Mouse (Mus musculus) MEL (cell line): Measurements from ENCODE around the gene Gm9837. TPM values are rescaled to one million over a fixed set of nuclear protein-coding genes. Genes with fewer than 3 reads are reported as not detected.

Experiments
- DNase-seq: peaks from one replicate; pipeline ENCODE4 v3.0.0; 2011; ENCODE audit warnings: low read depth, low spot score
- H3K27ac ChIP-seq: 2 replicates; pipeline ENCODE4 v1.5.1; 2012; ENCODE audit warnings: low read depth, mild to moderate bottlenecking, control low read depth, low read length, moderate library complexity; ENCODE audit not compliant: control insufficient read depth
- H3K27me3 ChIP-seq, 2 experiments: fragments of 150-350 bp in 1 of 2; sonication (generic) in 1 of 2; 2 replicates each; pipeline ENCODE4 v1.6.1; 2012; ENCODE audit warnings: low read length in 2 of 2, mild to moderate bottlenecking in 2 of 2, improper control_type of control experiment in 1 of 2, moderate library complexity in 1 of 2; ENCODE audit not compliant: insufficient read depth in 2 of 2, control insufficient read depth in 1 of 2
- H3K36me3 ChIP-seq, 2 experiments: 2 replicates each; pipeline ENCODE4 v1.6.1; 2012 to 2014; ENCODE audit warnings: low read length in 2 of 2, improper control_type of control experiment in 1 of 2, inconsistent platforms in 1 of 2, mild to moderate bottlenecking in 1 of 2; ENCODE audit not compliant: insufficient read depth in 2 of 2, control insufficient read depth in 1 of 2
- H3K4me1 ChIP-seq, 2 experiments: fragments of 150-350 bp in 1 of 2; sonication (generic) in 1 of 2; 2 replicates each; pipeline ENCODE4 v1.6.1; 2012; ENCODE audit warnings: low read length in 2 of 2, improper control_type of control experiment in 1 of 2, mild to moderate bottlenecking in 1 of 2; ENCODE audit not compliant: insufficient read depth in 2 of 2, control insufficient read depth in 1 of 2
- H3K4me3 ChIP-seq, 2 experiments: fragments of 150-350 bp in 1 of 2; sonication (generic) in 1 of 2; 2 replicates each; pipeline ENCODE4 v1.5.1; 2012; ENCODE audit warnings: low read depth in 2 of 2, low read length in 2 of 2, mild to moderate bottlenecking in 2 of 2, moderate library complexity in 2 of 2, control low read depth in 1 of 2, improper control_type of control experiment in 1 of 2; ENCODE audit not compliant: control insufficient read depth in 1 of 2, insufficient read depth in 1 of 2
- H3K79me2 ChIP-seq: 2 replicates; pipeline ENCODE4 v1.6.1; 2012; ENCODE audit warnings: mild to moderate bottlenecking, low read length, moderate library complexity; ENCODE audit not compliant: control insufficient read depth, poor library complexity, insufficient read depth
- H3K9ac ChIP-seq: 2 replicates; pipeline ENCODE4 v1.6.1; 2012; ENCODE audit warnings: low read depth, mild to moderate bottlenecking, control low read depth, low read length, moderate library complexity; ENCODE audit not compliant: control insufficient read depth, poor library complexity, severe bottlenecking
- H3K9me3 ChIP-seq: fragments of 150-350 bp; sonication (generic); replicated peaks from 2 replicates; pipeline ENCODE4 v1.6.1; 2012; ENCODE audit warnings: mild to moderate bottlenecking, low read length, improper control_type of control experiment, moderate library complexity; ENCODE audit not compliant: insufficient read depth
- BHLHE40 ChIP-seq: IDR thresholded peaks from 2 replicates; pipeline ENCODE4 v1.6.1; 2012; ENCODE audit warnings: low read depth, mild to moderate bottlenecking, inconsistent platforms, low read length, improper control_type of control experiment, borderline replicate concordance
- CTCF ChIP-seq, 3 experiments: IDR thresholded peaks in 2 of 3; conservative IDR thresholded peaks in 1 of 3; 2 replicates each; pipeline ENCODE4 v1.5.1; 2011 to 2012; ENCODE audit warnings: low read length in 3 of 3, low read depth in 2 of 3, mild to moderate bottlenecking in 2 of 3, improper control_type of control experiment in 1 of 3, inconsistent platforms in 1 of 3, mixed read lengths in 1 of 3, moderate library complexity in 1 of 3; ENCODE audit not compliant: control insufficient read depth in 1 of 3, insufficient read depth in 1 of 3, poor library complexity in 1 of 3, severe bottlenecking in 1 of 3
- E2F4 ChIP-seq: IDR thresholded peaks from 2 replicates; pipeline ENCODE4 v1.6.1; 2011; ENCODE audit warnings: low read depth, low read length, improper control_type of control experiment, borderline replicate concordance
- ELF1 ChIP-seq: IDR thresholded peaks from 2 replicates; pipeline ENCODE4 v1.6.1; 2014; ENCODE audit warnings: low read depth, mild to moderate bottlenecking, inconsistent platforms, low read length, improper control_type of control experiment, moderate library complexity
- EP300 ChIP-seq, 2 experiments: IDR thresholded peaks; 2 replicates each; pipeline ENCODE4 v1.6.1; 2011; ENCODE audit warnings: improper control_type of control experiment in 2 of 2, low read length in 2 of 2, low read depth in 1 of 2, mild to moderate bottlenecking in 1 of 2
- GABPA ChIP-seq: IDR thresholded peaks from 2 replicates; pipeline ENCODE4 v1.6.1; 2012; ENCODE audit warnings: low read depth, mild to moderate bottlenecking, inconsistent platforms, low read length, improper control_type of control experiment, moderate library complexity
- GATA1 ChIP-seq: IDR thresholded peaks from 2 replicates; pipeline ENCODE4 v1.6.1; 2011; ENCODE audit warnings: low read depth, low read length, improper control_type of control experiment
- HCFC1 ChIP-seq: IDR thresholded peaks from 2 replicates; pipeline ENCODE4 v1.6.1; 2012; ENCODE audit warnings: low read depth, mild to moderate bottlenecking, inconsistent platforms, low read length, improper control_type of control experiment, moderate library complexity
- JUND ChIP-seq: IDR thresholded peaks from 2 replicates; pipeline ENCODE4 v1.6.1; 2011; ENCODE audit warnings: low read depth, mild to moderate bottlenecking, improper control_type of control experiment, low read length
- KAT2A ChIP-seq: conservative IDR thresholded peaks from 2 replicates; pipeline ENCODE4 v1.6.1; 2012; ENCODE audit warnings: low read depth, low read length, improper control_type of control experiment, inconsistent platforms
- MAFK ChIP-seq: IDR thresholded peaks from 2 replicates; pipeline ENCODE4 v1.6.1; 2011; ENCODE audit warnings: low read depth, mild to moderate bottlenecking, low read length, improper control_type of control experiment, borderline replicate concordance
- MAX ChIP-seq: IDR thresholded peaks from 2 replicates; pipeline ENCODE4 v1.6.1; 2011; ENCODE audit warnings: low read length, improper control_type of control experiment
- MAZ ChIP-seq: IDR thresholded peaks from 2 replicates; pipeline ENCODE4 v1.6.1; 2012; ENCODE audit warnings: low read depth, mild to moderate bottlenecking, inconsistent platforms, low read length, improper control_type of control experiment
- MEF2A ChIP-seq: IDR thresholded peaks from 2 replicates; pipeline ENCODE4 v1.6.1; 2014; ENCODE audit warnings: low read depth, mild to moderate bottlenecking, inconsistent platforms, low read length, improper control_type of control experiment; ENCODE audit not compliant: poor library complexity, insufficient replicate concordance, severe bottlenecking; ENCODE audit errors: extremely low read depth
- MXI1 ChIP-seq: IDR thresholded peaks from 2 replicates; pipeline ENCODE4 v1.6.1; 2011; ENCODE audit warnings: mild to moderate bottlenecking, low read depth, low read length, improper control_type of control experiment
- MYB ChIP-seq: IDR thresholded peaks from 2 replicates; pipeline ENCODE4 v1.6.1; 2011; ENCODE audit warnings: mild to moderate bottlenecking, low read depth, low read length, improper control_type of control experiment
- MYC ChIP-seq: IDR thresholded peaks from 2 replicates; pipeline ENCODE4 v1.6.1; 2011; ENCODE audit warnings: low read depth, mild to moderate bottlenecking, low read length, improper control_type of control experiment, moderate library complexity
- NELFE ChIP-seq: IDR thresholded peaks from 2 replicates; pipeline ENCODE4 v1.6.1; 2011; ENCODE audit warnings: low read depth, low read length, improper control_type of control experiment
- NRF1 ChIP-seq: IDR thresholded peaks from 2 replicates; pipeline ENCODE4 v1.6.1; 2014; ENCODE audit warnings: low read depth, mild to moderate bottlenecking, inconsistent platforms, low read length, improper control_type of control experiment, moderate library complexity; ENCODE audit not compliant: poor library complexity, insufficient read depth, severe bottlenecking
- POLR2A ChIP-seq, 2 experiments: IDR thresholded peaks; 2 replicates each; pipeline ENCODE4 v1.6.1; 2011 to 2012; ENCODE audit warnings: low read length in 2 of 2, mild to moderate bottlenecking in 2 of 2, control low read depth in 1 of 2, improper control_type of control experiment in 1 of 2, low read depth in 1 of 2, moderate library complexity in 1 of 2; ENCODE audit not compliant: control insufficient read depth in 1 of 2, insufficient read depth in 1 of 2, poor library complexity in 1 of 2
- POLR2AphosphoS5 ChIP-seq: IDR thresholded peaks from 2 replicates; pipeline ENCODE4 v1.6.1; 2012; ENCODE audit warnings: low read depth, borderline replicate concordance, mild to moderate bottlenecking, inconsistent platforms, low read length, moderate library complexity, mixed read lengths
- RCOR1 ChIP-seq: IDR thresholded peaks from 2 replicates; pipeline ENCODE4 v1.6.1; 2012; ENCODE audit warnings: low read depth, mild to moderate bottlenecking, inconsistent platforms, low read length, improper control_type of control experiment
- SIN3A ChIP-seq: IDR thresholded peaks from 2 replicates; pipeline ENCODE4 v1.6.1; 2012; ENCODE audit warnings: low read length, improper control_type of control experiment, inconsistent platforms
- SMC3 ChIP-seq: IDR thresholded peaks from 2 replicates; pipeline ENCODE4 v1.6.1; 2011; ENCODE audit warnings: low read depth, low read length, improper control_type of control experiment
- TAL1 ChIP-seq: IDR thresholded peaks from 2 replicates; pipeline ENCODE4 v1.6.1; 2012; ENCODE audit warnings: mild to moderate bottlenecking, inconsistent platforms, low read length, moderate library complexity, mixed read lengths
- TBP ChIP-seq: IDR thresholded peaks from 2 replicates; pipeline ENCODE4 v1.8.0; 2011; ENCODE audit warnings: low read depth, low read length, improper control_type of control experiment
- UBTF ChIP-seq: IDR thresholded peaks from 2 replicates; pipeline ENCODE4 v1.6.1; 2012; ENCODE audit warnings: low read depth, mild to moderate bottlenecking, inconsistent platforms, low read length, improper control_type of control experiment, moderate library complexity, borderline replicate concordance; ENCODE audit not compliant: insufficient read depth
- USF2 ChIP-seq, 2 experiments: IDR thresholded peaks; 2 replicates each; pipeline ENCODE4 v1.6.1; 2011 to 2012; ENCODE audit warnings: improper control_type of control experiment in 2 of 2, low read length in 2 of 2, borderline replicate concordance in 1 of 2, inconsistent platforms in 1 of 2, low read depth in 1 of 2, mild to moderate bottlenecking in 1 of 2; ENCODE audit not compliant: insufficient read depth in 1 of 2
- ZC3H11A ChIP-seq: IDR thresholded peaks from 2 replicates; pipeline ENCODE4 v1.6.1; 2012; ENCODE audit warnings: low read depth, mild to moderate bottlenecking, inconsistent platforms, low read length, improper control_type of control experiment
- ZKSCAN1 ChIP-seq: IDR thresholded peaks from 2 replicates; pipeline ENCODE4 v1.6.1; 2012; ENCODE audit warnings: low read depth, mild to moderate bottlenecking, inconsistent platforms, low read length, improper control_type of control experiment, moderate library complexity
- ZMIZ1 ChIP-seq: IDR thresholded peaks from 2 replicates; pipeline ENCODE4 v1.6.1; 2012; ENCODE audit warnings: low read depth, mild to moderate bottlenecking, inconsistent platforms, low read length, improper control_type of control experiment, moderate library complexity
- ZNF384 ChIP-seq: IDR thresholded peaks from 2 replicates; pipeline ENCODE4 v1.6.1; 2012; ENCODE audit warnings: low read depth, mild to moderate bottlenecking, inconsistent platforms, low read length, improper control_type of control experiment
- polyA plus RNA-seq, 2 experiments: library from polyadenylated mRNA; stranded (reverse) in 1 of 2; unstranded in 1 of 2; fragments of >175 nt in 1 of 2; fragments of >200 nt in 1 of 2; gene quantifications; 2 replicates each; pipeline versions ENCODE4 v1.2.1 to v1.2.4; 2012; ENCODE audit warnings: low replicate concordance in 2 of 2, low read depth in 1 of 2; ENCODE audit not compliant: insufficient read length in 2 of 2, insufficient read depth in 1 of 2, missing spikeins in 1 of 2
- total RNA-seq: library from RNA; depleted of rRNA; stranded (reverse); fragments of 300-350 nt; gene quantifications from 2 replicates; pipeline ENCODE4 v1.2.3, GENCODE M21; 2012

Gene Gm9837
- total and polyA plus RNA-seq, 3 experiments = not detected

- TF ChIP-seq CTCF (IDR thresholded peaks at IDR 0.05 in 2 of 3, conservative IDR thresholded peaks at IDR 0.05 in 1 of 3; ENCODE audit: control insufficient read depth in 1 of 3, insufficient read depth in 1 of 3, low read depth in 2 of 3, low read length in 3 of 3, poor library complexity in 1 of 3, severe bottlenecking in 1 of 3) (no peak), ZC3H11A (no peak)
Observed at GRCm38 (mm10) chr11:53433057-53433456, 37.2 kb downstream of the Gm9837 start (continued).

- peaks cover 14% of the 10 kb centered on the region for H3K79me2 ChIP-seq
- peak overlapping the region; percentile 51 to 58 for H3K4me3 ChIP-seq
- H3K9me3 ChIP-seq = no peaks in the 10 kb centered on the region
- H3K27me3 ChIP-seq = no peaks in the 10 kb centered on the region
- H3K36me3 ChIP-seq = peaks cover 7 to 30% of the 10 kb centered on the region in 2 experiments
- DNase-seq = peak; percentile 85
- peak overlapping the region; percentile 83 for H3K27ac ChIP-seq
- H3K4me1 ChIP-seq = peaks cover 8 to 30% of the 10 kb centered on the region in 2 experiments
- H3K9ac ChIP-seq = peak overlapping the region; percentile 44
- TF ChIP-seq ELF1 (no peak), HCFC1 (peak; percentile 49), EP300 (IDR thresholded peaks at IDR 0.05; ENCODE audit: low read depth in 1 of 2, low read length in 2 of 2) (peak; percentile 95 to 97), SMC3 (no peak), ZKSCAN1 (no peak), MYB (peak; percentile 94), KAT2A (no peak), ZNF384 (peak; percentile 92), SIN3A (peak; percentile 92), MEF2A (0 out of 2 replicates have a peak, but pooled peaks have one; percentile 20), NRF1 (no peak), POLR2A (IDR thresholded peaks at IDR 0.05; ENCODE audit: control insufficient read depth in 1 of 2, insufficient read depth in 1 of 2, low read depth in 1 of 2, low read length in 2 of 2, poor library complexity in 1 of 2) (no peak), MXI1 (peak; percentile 82), MYC (peak; percentile 61; the same call in 1 of the 2 replicates), ZC3H11A (peak; percentile 4; the same call in 1 of the 2 replicates), JUND (no peak), GATA1 (peak; percentile 99), TBP (no peak), MAFK (peak; percentile 75; the same call in 1 of the 2 replicates), E2F4 (no peak), TAL1 (no peak; the same call in 1 of the 2 replicates), RCOR1 (peak; percentile 100), BHLHE40 (peak; percentile 77; the same call in 1 of the 2 replicates), GABPA (no peak), USF2 (IDR thresholded peaks at IDR 0.05; ENCODE audit: borderline replicate concordance in 1 of 2, insufficient read depth in 1 of 2, low read depth in 1 of 2, low read length in 2 of 2) (no peak), POLR2AphosphoS5 (no peak), NELFE (no peak), MAX (peak; percentile 64; the same call in 1 of the 2 replicates), CTCF (IDR thresholded peaks at IDR 0.05 in 2 of 3, conservative IDR thresholded peaks at IDR 0.05 in 1 of 3; ENCODE audit: control insufficient read depth in 1 of 3, insufficient read depth in 1 of 3, low read depth in 2 of 3, low read length in 3 of 3, poor library complexity in 1 of 3, severe bottlenecking in 1 of 3) (no peak), ZMIZ1 (no peak), MAZ (peak; percentile 83), UBTF (no peak)
Observed at GRCm38 (mm10) chr11:53431347-53432056, 38.8 kb downstream of the Gm9837 start.
